Mouse (Mus musculus): ENCODE measurements around the gene Amer2.

Gene Amer2

GRCm38 (mm10) chr14:60386591-60387501 is 13.8 kb downstream of the Amer2 start:
- DNase-seq (ENCODE audit: low spot score), result no peak

GRCm38 (mm10) chr14:60388332-60388731 is 15.3 kb downstream of the Amer2 start:
- DNase-seq (ENCODE audit: low spot score), result no peak

- DNase-seq (ENCODE audit: low spot score), result no peak
These were observed 19.1 kb downstream of the Amer2 start for GRCm38 (mm10) chr14:60392202-60392601.

- DNase-seq (ENCODE audit: low spot score), result no peak
These were observed 24.3 kb downstream of the Amer2 start for GRCm38 (mm10) chr14:60397321-60397720.

- no peak for DNase-seq (ENCODE audit: low spot score)
These were observed 25.8 kb downstream of the Amer2 start for GRCm38 (mm10) chr14:60398861-60399260.

- no peak for DNase-seq (ENCODE audit: low spot score)
These were observed 30.2 kb downstream of the Amer2 start for GRCm38 (mm10) chr14:60403228-60403627.

GRCm38 (mm10) chr14:60405829-60406228 is 32.8 kb downstream of the Amer2 start:
- no peak for DNase-seq (ENCODE audit: low spot score)

GRCm38 (mm10) chr14:60406543-60406942 is 33.5 kb downstream of the Amer2 start:
- DNase-seq (ENCODE audit: low spot score), result no peak

GRCm38 (mm10) chr14:60407319-60407718 is 34.3 kb downstream of the Amer2 start:
- DNase-seq (ENCODE audit: low spot score), result no peak

GRCm38 (mm10) chr14:60409702-60410491 is 36.8 kb downstream of the Amer2 start:
- DNase-seq (ENCODE audit: low spot score), result no peak

- DNase-seq (ENCODE audit: low spot score), result no peak
These were observed 38.2 kb downstream of the Amer2 start for GRCm38 (mm10) chr14:60411229-60411628.

- no peak for DNase-seq (ENCODE audit: low spot score)
These were observed 41.6 kb downstream of the Amer2 start for GRCm38 (mm10) chr14:60414691-60415090.

GRCm38 (mm10) chr14:60417924-60418323 is 44.9 kb downstream of the Amer2 start:
- DNase-seq (ENCODE audit: low spot score), result no peak

GRCm38 (mm10) chr14:60422920-60423319 is 49.9 kb downstream of the Amer2 start:
- no peak for DNase-seq (ENCODE audit: low spot score)

GRCm38 (mm10) chr14:60424174-60424573 is 51.1 kb downstream of the Amer2 start:
- DNase-seq (ENCODE audit: low spot score), result no peak

GRCm38 (mm10) chr14:60425553-60425952 is 52.5 kb downstream of the Amer2 start:
- DNase-seq (ENCODE audit: low spot score), result no peak

- no peak for DNase-seq (ENCODE audit: low spot score)
These were observed 54.8 kb downstream of the Amer2 start for GRCm38 (mm10) chr14:60427896-60428295.

- no peak for DNase-seq (ENCODE audit: low spot score)
These were observed 56.5 kb downstream of the Amer2 start for GRCm38 (mm10) chr14:60429513-60429912.

- DNase-seq (ENCODE audit: low spot score), result no peak
These were observed 58.5 kb downstream of the Amer2 start for GRCm38 (mm10) chr14:60431515-60431914.

GRCm38 (mm10) chr14:60432136-60432535 is 59.1 kb downstream of the Amer2 start:
- no peak for DNase-seq (ENCODE audit: low spot score)

- no peak for DNase-seq (ENCODE audit: low spot score)
These were observed 62.5 kb downstream of the Amer2 start for GRCm38 (mm10) chr14:60435515-60435914.

GRCm38 (mm10) chr14:60436364-60436763 is 63.3 kb downstream of the Amer2 start:
- no peak for DNase-seq (ENCODE audit: low spot score)
